Mouse (Mus musculus) brain, embryonic 14.5 days (tissue): ENCODE measurements around the gene She. TPM values are rescaled to one million over a fixed set of nuclear protein-coding genes. Genes with fewer than 3 reads are reported as not detected.

Source experiments
- DNase-seq: peaks from one replicate; pipeline ENCODE4 v3.0.0-alpha.2; 2011; ENCODE audit warnings: low read depth
- CTCF ChIP-seq: fragments of 200-500 bp; IDR thresholded peaks from 2 replicates; pipeline ENCODE4 v1.5.1; 2012; ENCODE audit warnings: inconsistent platforms, mild to moderate bottlenecking, moderate library complexity, borderline replicate concordance; ENCODE audit not compliant: insufficient read depth, insufficient read length; ENCODE audit errors: extremely low read depth
- POLR2A ChIP-seq: fragments of 200-500 bp; IDR thresholded peaks from 2 replicates; pipeline ENCODE4 v1.6.1; 2012; ENCODE audit warnings: mild to moderate bottlenecking, inconsistent platforms, borderline replicate concordance; ENCODE audit not compliant: poor library complexity, insufficient read depth, insufficient read length, severe bottlenecking; ENCODE audit errors: extremely low read depth
- polyA plus RNA-seq: library from polyadenylated mRNA; depleted of rRNA; stranded (reverse); fragments of >200 nt; gene quantifications from 2 replicates; pipeline ENCODE4 v1.2.3, GENCODE M21; 2012

The She gene
- polyA plus RNA-seq, 1 experiment: 2.0 TPM

DNA sequence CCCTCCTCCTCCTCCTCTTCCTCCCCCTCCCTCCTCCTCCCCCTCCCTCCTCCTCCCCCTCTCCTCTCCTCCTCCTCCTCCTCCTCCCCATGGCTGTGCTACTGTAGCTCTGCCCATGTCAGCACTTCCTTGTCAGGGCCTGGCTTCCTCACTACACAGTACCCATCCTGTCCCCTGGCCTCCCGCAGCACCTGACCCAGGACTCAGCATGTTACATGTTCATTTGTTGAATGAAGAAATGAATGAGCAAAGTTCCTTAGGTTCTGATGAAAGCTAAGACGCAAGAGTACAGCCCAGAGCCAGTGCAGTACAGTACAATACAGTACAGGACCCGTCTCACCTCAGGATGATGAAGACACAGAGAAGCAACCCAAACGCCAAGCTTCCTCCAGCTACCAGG lies 45.3 kb downstream of the She start:
- no peak for DNase-seq

DNA sequence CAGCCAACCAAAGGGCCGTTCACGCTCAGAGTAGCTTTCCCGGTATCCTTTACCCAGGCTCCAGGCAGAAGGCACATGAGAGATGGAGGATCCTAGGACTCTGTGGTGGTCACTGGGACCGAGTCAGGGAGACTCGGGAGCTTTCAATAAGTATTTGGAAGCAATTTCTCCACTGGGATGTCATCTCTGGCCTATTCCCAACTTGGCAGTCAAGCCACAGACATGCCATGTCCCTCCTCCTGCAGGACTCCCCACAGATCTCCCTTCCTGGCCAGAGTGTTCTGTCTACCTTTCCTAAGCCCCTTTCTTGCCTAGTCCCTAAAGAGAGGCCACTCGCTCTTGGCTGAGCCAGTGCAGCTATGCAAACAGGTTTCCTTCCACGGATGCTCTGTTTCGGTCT lies 46.0 kb downstream of the She start:
- TF ChIP-seq POLR2A (no peak), CTCF (no peak)
- no peak for DNase-seq

More for the DNA sequence above, 45.3 kb downstream of the She start:
- no peak for TF ChIP-seq CTCF

DNA sequence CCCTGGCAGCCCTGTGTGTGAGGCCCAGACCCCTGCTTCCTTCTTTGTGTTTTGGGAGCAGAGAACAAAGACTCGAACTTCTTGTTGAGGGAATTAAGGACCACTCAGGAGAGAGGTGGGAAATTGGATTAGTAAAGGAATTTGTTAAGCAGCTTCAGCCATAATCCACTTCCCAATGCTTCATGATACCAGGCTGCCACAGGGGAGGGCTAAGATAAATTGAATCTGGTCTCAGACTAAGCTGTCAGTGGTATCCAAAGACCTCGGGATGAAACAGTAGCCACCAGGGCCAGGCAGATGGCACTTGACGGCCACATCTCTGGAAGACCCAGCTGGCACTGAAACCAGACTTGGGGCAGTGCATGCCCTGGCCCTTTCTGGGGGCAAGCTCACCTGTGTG lies 47.3 kb downstream of the She start:
- peak; percentile 19 for DNase-seq
- no peak for TF ChIP-seq POLR2A
- TF ChIP-seq CTCF: no peak

DNA sequence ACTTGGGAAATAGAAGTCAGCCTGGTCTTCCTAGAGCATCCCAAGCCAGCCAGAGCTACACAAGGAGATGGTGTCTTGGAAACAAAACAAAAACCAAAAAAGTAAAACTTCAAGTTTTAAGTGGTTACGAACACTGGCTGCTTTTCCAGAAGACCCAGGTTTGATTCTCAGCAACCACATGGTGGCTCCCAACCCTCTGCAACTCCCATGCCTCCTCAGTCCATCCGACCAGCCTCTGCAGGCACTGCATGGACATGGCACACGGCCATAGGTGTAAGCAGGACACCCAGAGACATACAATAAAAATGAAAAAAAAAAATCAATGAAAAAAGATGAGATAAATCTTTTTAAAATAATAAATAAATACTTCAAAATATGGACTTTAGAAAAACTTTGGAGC lies 48.2 kb downstream of the She start:
- TF ChIP-seq POLR2A (no peak), CTCF (no peak)
- no peak for DNase-seq

DNA sequence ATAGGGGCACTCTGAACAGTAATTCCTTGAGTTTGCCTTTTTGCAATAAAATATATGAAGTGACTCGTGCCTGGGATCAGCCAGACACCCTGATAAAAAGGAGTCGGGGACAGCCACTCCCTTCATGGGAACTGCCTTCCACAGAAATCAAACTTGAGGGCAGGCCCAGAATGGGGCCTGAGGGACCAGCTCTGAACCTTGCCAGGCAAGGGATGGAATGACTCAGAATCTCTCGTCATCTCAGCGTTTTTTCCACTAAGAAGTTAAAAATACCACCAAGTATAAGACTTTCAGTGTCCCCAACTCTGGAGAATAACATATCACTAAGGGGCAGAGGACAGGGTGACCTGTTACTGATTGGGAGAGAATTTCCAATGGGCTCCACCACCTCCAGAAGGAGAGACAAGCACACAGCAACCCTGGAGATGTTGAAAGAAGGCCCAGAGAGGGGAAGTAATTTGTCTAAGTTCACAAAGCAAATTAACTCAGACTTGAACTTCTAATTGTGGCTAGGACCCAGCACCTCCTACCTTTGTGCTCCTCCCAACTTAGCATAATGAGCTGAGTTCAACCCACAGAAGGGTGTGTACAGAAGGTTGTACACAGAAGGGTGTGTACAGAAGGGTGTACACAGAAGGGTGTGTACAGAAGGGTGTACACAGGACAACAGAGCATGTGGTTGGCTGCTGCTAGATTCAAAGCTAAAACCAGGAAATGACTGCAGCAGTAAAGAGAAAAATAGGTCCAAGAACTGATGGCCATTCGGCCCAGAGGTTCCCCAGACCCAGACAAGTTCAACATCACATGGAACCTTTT lies 49.1 kb downstream of the She start:
- TF ChIP-seq CTCF (no peak), POLR2A (no peak)

DNA sequence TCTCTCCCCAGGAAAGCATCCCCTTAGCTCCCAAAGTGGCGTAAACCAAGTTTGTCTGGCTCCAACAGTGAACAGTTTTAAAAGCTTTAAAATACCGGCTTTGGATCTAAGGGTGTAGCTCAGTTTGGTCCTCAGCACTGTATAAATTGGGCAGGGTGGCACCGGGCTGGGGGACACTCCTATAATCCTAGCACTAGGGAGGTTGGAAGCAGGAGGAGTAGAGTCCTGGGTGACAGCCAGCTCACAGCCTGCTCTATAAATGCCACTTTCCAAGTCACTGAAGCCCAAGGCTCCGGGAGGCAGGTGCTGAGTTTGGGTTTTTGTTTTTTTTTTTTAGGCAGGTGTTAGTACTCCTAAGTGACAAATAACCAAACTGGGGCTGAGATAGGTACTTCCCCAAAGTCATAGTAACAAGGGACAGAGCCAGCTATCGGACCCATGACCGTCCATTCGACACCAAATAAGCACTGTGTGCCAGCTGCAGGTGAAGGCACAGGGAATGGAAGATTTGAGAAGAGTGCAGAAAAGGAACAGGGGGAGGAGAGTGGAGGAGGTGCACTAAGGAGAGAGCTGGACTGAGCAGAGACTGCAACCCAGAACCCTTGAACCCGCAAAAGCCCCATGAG lies 51.5 kb downstream of the She start:
- TF ChIP-seq CTCF (no peak), POLR2A (no peak)
- no peak for DNase-seq

More for the DNA sequence above, 49.1 kb downstream of the She start:
- DNase-seq: no peak

DNA sequence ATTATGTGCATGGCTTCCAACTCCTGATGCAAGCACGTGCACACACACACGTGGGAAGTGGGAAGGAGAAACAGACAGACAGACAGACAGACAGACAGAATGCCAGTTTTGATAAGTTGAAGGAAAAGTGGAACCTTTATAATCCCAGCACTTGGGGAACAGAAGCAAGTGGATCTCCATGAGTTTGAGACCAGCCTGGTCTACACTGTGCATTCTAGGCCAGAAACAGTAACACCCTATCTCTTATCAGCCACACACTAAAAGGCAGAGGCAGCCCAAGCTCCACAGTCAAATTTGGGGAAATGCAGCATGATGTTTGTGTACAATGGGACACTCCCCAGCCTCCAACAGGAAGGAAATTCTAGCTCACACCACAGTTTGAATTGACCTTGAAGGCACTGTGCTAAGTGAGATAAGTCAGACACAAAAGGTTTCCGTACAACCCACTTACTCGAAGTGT lies 52.4 kb downstream of the She start:
- no peak for DNase-seq
- TF ChIP-seq POLR2A: no peak
- TF ChIP-seq CTCF: no peak

DNA sequence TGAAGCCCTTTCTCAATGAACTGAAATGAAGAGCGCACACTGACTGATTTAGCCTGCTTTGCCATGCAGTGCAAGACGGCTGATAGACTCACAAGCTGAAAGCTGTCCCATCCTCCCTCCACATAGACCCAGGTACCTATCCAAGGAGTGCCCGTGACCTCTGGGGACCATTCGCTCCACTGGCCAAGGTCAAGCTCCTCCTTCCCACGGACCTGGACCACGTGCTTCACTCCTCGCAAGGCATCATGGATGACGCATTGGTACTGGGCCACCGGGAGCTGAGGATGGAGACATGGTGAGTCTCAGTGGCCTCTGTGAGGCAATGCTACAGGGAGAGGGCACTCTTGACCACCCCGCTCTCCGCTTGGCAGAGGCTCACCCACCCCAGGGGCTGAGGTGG lies 54.6 kb downstream of the She start:
- DNase-seq: no peak
- TF ChIP-seq CTCF (no peak), POLR2A (no peak)

DNA sequence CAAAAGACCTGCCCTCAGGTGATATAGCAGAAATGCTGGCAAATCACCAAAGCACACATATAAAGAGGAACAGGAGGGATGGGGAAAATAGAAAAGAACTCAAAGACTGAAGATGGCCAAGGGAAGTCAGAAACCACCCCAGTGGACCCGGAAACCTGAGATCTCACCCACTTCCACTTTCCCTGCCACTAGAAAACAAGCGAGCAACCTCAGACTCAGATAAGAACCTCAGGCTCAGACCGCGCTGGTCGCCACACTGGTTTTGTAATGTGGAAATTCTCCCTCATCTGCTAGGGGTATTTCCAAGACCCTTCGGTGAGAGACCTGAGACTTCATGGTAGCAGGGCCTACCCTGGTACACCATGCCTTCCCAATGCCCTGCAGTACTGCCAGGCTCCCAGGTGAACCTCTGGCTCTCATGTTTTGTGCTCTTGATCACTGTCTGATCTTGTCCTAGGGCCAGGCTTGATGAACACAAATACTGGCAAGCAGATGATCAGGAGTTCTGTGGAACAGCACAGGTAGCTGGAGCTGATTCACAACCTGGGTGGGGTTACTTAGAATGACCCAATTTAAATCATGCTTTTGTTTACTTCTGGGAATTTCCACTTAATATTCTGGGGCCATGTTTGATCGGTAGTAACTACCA lies 56.5 kb downstream of the She start:
- DNase-seq: no peak
- TF ChIP-seq CTCF (no peak), POLR2A (no peak)

DNA sequence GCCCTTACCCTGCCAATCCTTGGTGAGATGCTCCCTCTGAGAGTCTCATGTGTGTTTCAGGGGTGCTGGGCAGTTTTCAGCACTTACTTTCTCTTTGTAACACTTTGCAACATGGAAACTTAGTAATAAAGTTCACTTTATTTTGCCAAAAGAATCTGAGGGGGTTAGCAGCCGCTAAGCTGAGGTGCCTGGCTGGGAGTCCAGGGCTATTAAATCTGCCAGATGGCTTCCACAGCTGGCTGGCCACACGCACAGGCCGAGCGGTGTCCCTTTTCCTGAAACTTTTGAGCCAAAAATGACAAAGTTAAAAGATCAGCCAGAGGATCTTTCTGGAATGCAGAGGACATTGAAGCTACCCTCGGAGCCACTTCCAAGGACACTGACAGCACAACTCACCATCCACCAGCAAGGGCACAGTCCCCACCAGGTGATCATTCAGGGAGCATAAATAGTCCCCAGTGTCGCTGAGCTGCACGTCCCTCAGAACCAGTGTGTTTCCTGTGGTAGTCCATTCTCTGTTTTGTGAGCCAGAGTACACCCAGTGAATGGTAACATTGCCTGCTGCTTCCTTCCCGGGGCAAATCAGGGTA lies 58.8 kb downstream of the She start:
- no peak for TF ChIP-seq POLR2A
- DNase-seq: no peak

DNA sequence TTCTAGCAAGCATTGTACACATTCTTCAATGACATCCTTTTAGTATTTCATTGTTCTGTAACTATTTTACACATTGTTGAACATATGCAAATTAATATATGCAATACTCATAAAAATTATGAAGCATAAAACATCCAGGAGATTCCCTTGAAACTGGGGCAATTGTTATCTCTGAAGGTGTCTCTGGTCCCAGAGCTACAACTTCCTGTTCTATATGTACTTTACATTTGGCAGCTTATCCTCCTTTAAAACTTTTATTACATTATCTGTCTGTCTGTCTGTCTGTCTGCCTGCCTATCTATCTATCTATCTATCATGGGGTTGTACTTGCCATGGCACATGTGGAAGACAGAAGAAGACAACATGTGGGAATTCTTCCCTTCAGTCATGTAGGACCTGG lies 60.5 kb downstream of the She start:
- no peak for DNase-seq
- no peak for TF ChIP-seq POLR2A
- TF ChIP-seq CTCF: no peak

DNA sequence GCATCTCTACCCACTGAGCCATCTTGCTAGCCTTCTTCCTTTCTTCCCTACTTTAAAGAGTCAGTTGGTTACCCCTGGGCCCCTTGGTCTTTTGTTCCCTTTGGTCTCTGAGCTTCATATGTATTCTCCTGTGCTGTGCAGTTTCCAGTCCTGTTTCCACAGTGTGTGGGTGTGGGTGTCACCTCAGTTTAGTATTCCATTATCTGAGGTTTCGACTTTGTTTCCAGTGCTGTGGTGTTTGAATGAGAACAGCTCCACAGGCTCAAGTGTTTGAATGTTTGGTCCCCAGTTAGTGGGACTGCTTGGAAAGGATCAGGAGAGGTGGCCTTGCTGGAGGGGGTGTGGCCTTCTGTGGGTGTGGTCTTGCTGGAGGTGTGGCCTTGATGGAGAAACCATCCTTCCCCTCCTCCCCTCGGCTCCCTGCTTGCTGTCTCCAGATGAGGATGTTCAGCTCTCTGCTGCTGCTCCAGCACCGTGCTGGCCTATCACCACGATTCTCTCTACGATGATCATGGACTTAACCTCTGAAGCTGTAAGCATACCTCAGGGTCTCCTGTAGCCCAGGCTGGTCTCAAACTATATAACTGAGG lies 61.4 kb downstream of the She start:
- DNase-seq: no peak
- TF ChIP-seq POLR2A (no peak), CTCF (no peak)

DNA sequence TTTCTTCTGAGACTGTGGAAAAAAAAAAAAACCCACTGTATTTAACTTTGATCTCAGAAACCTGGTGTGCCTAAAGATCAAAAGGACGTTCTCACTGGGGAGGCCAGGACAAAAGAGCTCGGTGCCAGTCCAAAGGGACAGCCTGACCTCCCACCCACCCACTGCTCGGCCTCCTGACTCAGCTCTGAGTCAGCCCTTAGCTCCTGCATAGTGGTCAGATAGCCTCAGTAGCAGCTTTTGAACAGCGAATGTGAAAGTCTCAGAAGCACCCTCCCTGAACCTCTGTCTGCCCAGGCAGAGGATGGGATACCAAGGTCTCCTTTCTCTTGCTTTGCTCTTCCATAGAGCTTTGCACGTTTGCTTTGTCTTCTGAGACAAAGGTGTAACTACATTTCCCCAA lies 65.4 kb downstream of the She start:
- no peak for DNase-seq
- TF ChIP-seq CTCF (no peak), POLR2A (no peak)
